ENCODE assay signal across 11 mouse cellular contexts in genomic region chr10:87597075-87597677, GRCm38 (mm10).
DNase-seq lines count a peak whose midpoint lies in the region; ATAC-seq lines count a peak whose summit lies in the region.
"Had no signal": no experiment of that assay in that cellular context is flagged by ENCODE, and none has a peak within 500 bp of the region (broad histone marks: within the 10 kb centered on the region; RNA-seq: fewer than 3 reads in every experiment).

No protein-coding gene starts in this region.

- no peak overlapping the region for H3K4me2 ChIP-seq in midbrain, embryonic 11.5 days
- H3K4me2 ChIP-seq: intestine, embryonic 15.5 days; liver, embryonic 13.5 days; stomach, embryonic 15.5 days had no signal

- no peaks in the 10 kb centered on the region for H3K36me3 ChIP-seq in midbrain, embryonic 11.5 days (ENCODE audit: control insufficient read depth, insufficient read depth, low read length)
- H3K36me3 ChIP-seq in midbrain, embryonic 10.5 days, result no peaks in the 10 kb centered on the region
- H3K36me3 ChIP-seq: intestine, embryonic 15.5 days; liver, embryonic 13.5 days; stomach, embryonic 15.5 days had no signal

- no peak overlapping the region for H3K27ac ChIP-seq in midbrain, embryonic 11.5 days (ENCODE audit: low read depth, low read length)
- H3K27ac ChIP-seq in midbrain, embryonic 10.5 days (replicated peaks), result no peak overlapping the region
- H3K27ac ChIP-seq: intestine, embryonic 15.5 days; liver, embryonic 13.5 days; stomach, embryonic 15.5 days had no signal

- ATAC-seq in midbrain, embryonic 11.5 days (ENCODE audit: low FRiP score), result 0 out of 2 replicates have a peak, but pooled peaks have one; percentile 33
- ATAC-seq: intestine, embryonic 15.5 days had no signal

- no peak overlapping the region for H3K4me3 ChIP-seq in midbrain, embryonic 11.5 days (ENCODE audit: low read depth, low read length)
- H3K4me3 ChIP-seq in midbrain, embryonic 10.5 days, result no peak overlapping the region
- H3K4me3 ChIP-seq: intestine, embryonic 15.5 days; liver, embryonic 13.5 days; stomach, embryonic 15.5 days had no signal

- 67% methylated on average over 9 of the region's 9 CpGs for WGBS in midbrain, embryonic 11.5 days
- WGBS in midbrain, embryonic 10.5 days, result 66% methylated on average over 9 of the region's 9 CpGs

- no peak overlapping the region for H3K9ac ChIP-seq in midbrain, embryonic 11.5 days (ENCODE audit: low read length)
- H3K9ac ChIP-seq: intestine, embryonic 15.5 days; liver, embryonic 13.5 days; stomach, embryonic 15.5 days had no signal

- DNase-seq in midbrain, embryonic 11.5 days (ENCODE audit: low spot score, missing footprints), result no peak
- DNase-seq in midbrain, embryonic 10.5 days (ENCODE audit: low spot score), result no peak
- peak; percentile 4 to 5 for DNase-seq in frontal cortex, postnatal 14 days (ENCODE audit: low spot score in 2 of 2)
- DNase-seq in left cerebral cortex, adult 8-10 months (ENCODE audit: low spot score in 2 of 2), result peak; percentile 4 to 16
- DNase-seq in right cerebral cortex, postnatal 36 days (ENCODE audit: low spot score in 2 of 2), result peak; percentile 3 to 25
- no peak for DNase-seq in urinary bladder, postnatal 36 days (ENCODE audit: low spot score in 2 of 2)
- no peak for DNase-seq in ovary, postnatal 10 days (ENCODE audit: low spot score)
- no peak for DNase-seq in lung, postnatal 25 days (ENCODE audit: low spot score)
- DNase-seq: liver, embryonic 13.5 days had no signal

- H3K27me3 ChIP-seq in midbrain, embryonic 11.5 days (ENCODE audit: control insufficient read depth, insufficient read depth, low read length), result no peaks in the 10 kb centered on the region
- H3K27me3 ChIP-seq in midbrain, embryonic 10.5 days (ENCODE audit: low read depth, poor library complexity, severe bottlenecking), result no peaks in the 10 kb centered on the region
- H3K27me3 ChIP-seq: intestine, embryonic 15.5 days; liver, embryonic 13.5 days; stomach, embryonic 15.5 days had no signal

- no peaks in the 10 kb centered on the region for H3K9me3 ChIP-seq in midbrain, embryonic 11.5 days (ENCODE audit: control insufficient read depth, low read length)
- H3K9me3 ChIP-seq in midbrain, embryonic 10.5 days (replicated peaks), result no peaks in the 10 kb centered on the region
- H3K9me3 ChIP-seq: intestine, embryonic 15.5 days; liver, embryonic 13.5 days; stomach, embryonic 15.5 days had no signal

- H3K4me1 ChIP-seq in midbrain, embryonic 11.5 days (ENCODE audit: control insufficient read depth, insufficient read depth, low read length), result no peaks in the 10 kb centered on the region; the same call in 1 of the 2 replicates
- peaks cover 4% of the 10 kb centered on the region; the same call in 1 of the 2 replicates for H3K4me1 ChIP-seq in midbrain, embryonic 10.5 days
- H3K4me1 ChIP-seq: intestine, embryonic 15.5 days; liver, embryonic 13.5 days; stomach, embryonic 15.5 days had no signal

Comparison
In these comparisons a context has a peak if more than half of its experiments do, and no peak if none do; other contexts are left out.
1. DNase-seq: peak in frontal cortex, postnatal 14 days (2 of 2), left cerebral cortex, adult 8-10 months (2 of 2) and right cerebral cortex, postnatal 36 days (2 of 2); none in midbrain, embryonic 11.5 days (single experiment), midbrain, embryonic 10.5 days (single experiment), urinary bladder, postnatal 36 days (0 of 2), ovary, postnatal 10 days (single experiment) and lung, postnatal 25 days (single experiment).